Mouse (Mus musculus): ENCODE measurements around the gene Mcm6. TPM values are rescaled to one million over a fixed set of nuclear protein-coding genes. Genes with fewer than 3 reads are reported as not detected.

The Mcm6 gene
- polyA plus RNA-seq, 1 experiment from 2014 or later: 266 TPM

- Histone ChIP-seq H3K36me3 (peaks cover 36% of the 10 kb centered on the region), H3K27me3 (no peaks in the 10 kb centered on the region), H3K4me1 (no peaks in the 10 kb centered on the region), H3K4me3 (no peak overlapping the region), H3K4me2 (no peak overlapping the region), H3K9me3 (no peaks in the 10 kb centered on the region), H3K9ac (no peak overlapping the region), H3K27ac (no peak overlapping the region)
- WGBS: 77% methylated on average over 7 of the region's 7 CpGs
- no peak for ATAC-seq (ENCODE audit: borderline replicate concordance, extremely low read depth, low FRiP score, low TSS enrichment)
Measured at GRCm38 (mm10) chr1:128372143-128372860, 12.8 kb upstream of the Mcm6 start.

DNA sequence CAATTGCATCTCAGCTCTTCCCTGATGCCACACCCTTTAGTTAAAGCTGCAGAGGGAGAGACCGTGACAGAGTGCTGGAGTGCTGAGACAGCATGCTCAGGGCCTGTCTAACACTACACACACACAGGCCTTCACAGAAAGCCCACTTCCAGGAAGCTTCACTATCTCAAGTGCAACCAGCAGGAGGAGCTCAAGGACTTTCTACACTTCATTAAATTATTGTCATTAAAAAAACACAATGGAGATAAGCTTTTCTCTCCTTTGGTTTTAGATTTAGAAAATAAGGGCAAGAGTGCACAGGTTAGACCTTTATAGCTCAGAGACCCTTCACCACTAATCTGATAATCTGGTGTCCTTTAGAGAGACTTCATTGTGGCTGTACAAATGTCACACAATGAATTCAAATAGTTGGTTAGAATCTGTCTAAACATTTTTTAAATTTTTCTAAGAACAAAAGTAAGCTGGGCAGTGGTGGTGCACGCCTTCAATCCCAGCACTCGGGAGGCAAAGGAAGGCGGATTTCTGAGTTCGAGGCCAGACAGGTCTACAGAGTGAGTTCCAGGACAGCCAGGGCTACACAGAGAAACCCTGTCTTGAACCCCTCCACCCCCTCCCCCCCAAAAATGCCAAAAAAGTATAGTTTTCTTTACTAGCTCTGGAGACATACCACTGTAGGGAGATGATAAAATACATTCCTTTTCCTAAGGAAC lies 9.4 kb upstream of the Mcm6 start:
- H3K36me3 ChIP-seq: peaks cover 33% of the 10 kb centered on the region
- 69% methylated on average over 5 of the region's 5 CpGs for WGBS
- no peaks in the 10 kb centered on the region for H3K27me3 ChIP-seq
- no peak for ATAC-seq (ENCODE audit: borderline replicate concordance, extremely low read depth, low FRiP score, low TSS enrichment)
- H3K9ac ChIP-seq: no peak overlapping the region
- no peak overlapping the region for H3K4me3 ChIP-seq
- no peaks in the 10 kb centered on the region for H3K4me1 ChIP-seq
- H3K4me2 ChIP-seq: no peak overlapping the region
- no peak overlapping the region for H3K27ac ChIP-seq
- H3K9me3 ChIP-seq: no peaks in the 10 kb centered on the region

- Histone ChIP-seq H3K27ac (no peak overlapping the region), H3K4me3 (no peak overlapping the region), H3K27me3 (no peaks in the 10 kb centered on the region), H3K4me1 (peaks cover 20% of the 10 kb centered on the region), H3K9me3 (no peaks in the 10 kb centered on the region), H3K9ac (no peak overlapping the region), H3K4me2 (no peak overlapping the region), H3K36me3 (peaks cover 24% of the 10 kb centered on the region)
- 60% methylated on average over 2 of the region's 2 CpGs for WGBS
- no peak for ATAC-seq (ENCODE audit: borderline replicate concordance, extremely low read depth, low FRiP score, low TSS enrichment)
Measured at GRCm38 (mm10) chr1:128360601-128361000, 1.1 kb upstream of the Mcm6 start.

- peak overlapping the region; percentile 60 for H3K4me2 ChIP-seq
- under 1% methylated on average over 35 of the region's 35 CpGs for WGBS
- no peaks in the 10 kb centered on the region for H3K27me3 ChIP-seq
- H3K9ac ChIP-seq: peak overlapping the region; percentile 72
- H3K4me1 ChIP-seq: peaks cover 20% of the 10 kb centered on the region
- H3K9me3 ChIP-seq: no peaks in the 10 kb centered on the region
- peak overlapping the region; percentile 62 for H3K4me3 ChIP-seq
- H3K36me3 ChIP-seq: peaks cover 30% of the 10 kb centered on the region
- ATAC-seq (ENCODE audit: borderline replicate concordance, extremely low read depth, low FRiP score, low TSS enrichment): peak; percentile 82
- peak overlapping the region; percentile 90 for H3K27ac ChIP-seq
Measured at GRCm38 (mm10) chr1:128358916-128359553, 429 bp downstream of the Mcm6 start.

- Histone ChIP-seq H3K9me3 (no peaks in the 10 kb centered on the region), H3K4me1 (peaks cover 20% of the 10 kb centered on the region), H3K4me2 (peak overlapping the region; percentile 60), H3K27me3 (no peaks in the 10 kb centered on the region), H3K4me3 (peak overlapping the region; percentile 62), H3K9ac (peak overlapping the region; percentile 72), H3K36me3 (peaks cover 35% of the 10 kb centered on the region), H3K27ac (0 out of 2 replicates have a peak overlapping the region, but pooled peaks have one; percentile 90)
- WGBS: 44% methylated on average over 6 of the region's 6 CpGs
- ATAC-seq (ENCODE audit: borderline replicate concordance, extremely low read depth, low FRiP score, low TSS enrichment): no peak
Measured at GRCm38 (mm10) chr1:128358276-128358675, 1.2 kb downstream of the Mcm6 start.

- WGBS: 38% methylated on average over 3 of the region's 3 CpGs
- ATAC-seq (ENCODE audit: borderline replicate concordance, extremely low read depth, low FRiP score, low TSS enrichment): no peak
- Histone ChIP-seq H3K9me3 (no peaks in the 10 kb centered on the region), H3K4me3 (peak overlapping the region; percentile 62), H3K4me1 (peaks cover 20% of the 10 kb centered on the region), H3K27me3 (no peaks in the 10 kb centered on the region), H3K9ac (peak overlapping the region; percentile 14), H3K27ac (no peak overlapping the region), H3K4me2 (peak overlapping the region; percentile 60), H3K36me3 (peaks cover 35% of the 10 kb centered on the region)
Measured at GRCm38 (mm10) chr1:128357452-128357851, 2.0 kb downstream of the Mcm6 start.

- Histone ChIP-seq H3K9me3 (no peaks in the 10 kb centered on the region), H3K36me3 (peaks cover 66% of the 10 kb centered on the region), H3K27me3 (no peaks in the 10 kb centered on the region), H3K27ac (no peak overlapping the region), H3K4me3 (no peak overlapping the region), H3K9ac (no peak overlapping the region), H3K4me2 (no peak overlapping the region), H3K4me1 (peaks cover 11% of the 10 kb centered on the region)
- WGBS: 75% methylated on average over 3 of the region's 3 CpGs
- ATAC-seq (ENCODE audit: borderline replicate concordance, extremely low read depth, low FRiP score, low TSS enrichment): no peak
Measured at GRCm38 (mm10) chr1:128353092-128353491, 6.4 kb downstream of the Mcm6 start.

- no peak for ATAC-seq (ENCODE audit: borderline replicate concordance, extremely low read depth, low FRiP score, low TSS enrichment)
- H3K9me3 ChIP-seq: no peaks in the 10 kb centered on the region
- no peak overlapping the region for H3K4me3 ChIP-seq
- H3K4me2 ChIP-seq: no peak overlapping the region
- no peak overlapping the region for H3K9ac ChIP-seq
- H3K4me1 ChIP-seq: no peaks in the 10 kb centered on the region
- H3K27ac ChIP-seq: no peak overlapping the region
- H3K27me3 ChIP-seq: no peaks in the 10 kb centered on the region
- 83% methylated on average over 10 of the region's 10 CpGs for WGBS
- peaks cover 89% of the 10 kb centered on the region for H3K36me3 ChIP-seq
Measured at GRCm38 (mm10) chr1:128344232-128344631, 15.2 kb downstream of the Mcm6 start.

GRCm38 (mm10) chr1:128337708-128338320 lies 21.6 kb downstream of the Mcm6 start:
- 74% methylated on average over 13 of the region's 13 CpGs for WGBS
- Histone ChIP-seq H3K36me3 (peaks cover 82% of the 10 kb centered on the region), H3K4me1 (no peaks in the 10 kb centered on the region), H3K4me3 (no peak overlapping the region), H3K9ac (no peak overlapping the region), H3K27me3 (no peaks in the 10 kb centered on the region), H3K4me2 (no peak overlapping the region), H3K27ac (no peak overlapping the region), H3K9me3 (no peaks in the 10 kb centered on the region)
- no peak for ATAC-seq (ENCODE audit: borderline replicate concordance, extremely low read depth, low FRiP score, low TSS enrichment)

DNA sequence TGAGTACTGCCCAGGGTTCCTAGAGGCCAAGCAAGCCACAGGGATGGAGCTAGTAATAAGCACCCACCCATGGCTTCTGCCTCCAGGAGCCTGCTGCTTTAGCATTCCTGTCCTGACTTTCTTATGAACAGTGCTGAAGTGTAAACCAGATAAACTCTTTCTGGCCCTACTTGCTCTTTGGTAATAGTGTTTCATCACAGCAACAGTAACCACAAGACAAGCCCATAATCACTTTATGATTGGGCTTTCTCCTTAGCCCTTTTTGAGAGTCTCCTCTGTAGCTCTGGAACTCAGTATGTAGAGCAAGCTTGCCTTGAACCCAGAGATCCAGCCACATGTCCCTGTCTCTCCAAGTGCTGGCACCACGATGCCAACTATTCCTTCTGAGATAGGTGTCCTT lies 29.2 kb downstream of the Mcm6 start:
- Histone ChIP-seq H3K4me2 (no peak overlapping the region), H3K4me1 (no peaks in the 10 kb centered on the region), H3K4me3 (no peak overlapping the region), H3K9me3 (no peaks in the 10 kb centered on the region), H3K9ac (no peak overlapping the region), H3K27me3 (no peaks in the 10 kb centered on the region), H3K36me3 (peaks cover 65% of the 10 kb centered on the region), H3K27ac (no peak overlapping the region)
- no peak for ATAC-seq (ENCODE audit: borderline replicate concordance, extremely low read depth, low FRiP score, low TSS enrichment)
- 100% methylated on average over 1 of the region's 1 CpGs for WGBS

- Histone ChIP-seq H3K27me3 (no peaks in the 10 kb centered on the region), H3K9me3 (no peaks in the 10 kb centered on the region), H3K4me2 (no peak within 1 kb of the TSS), H3K4me3 (no peak within 1 kb of the TSS), H3K36me3 (peaks cover 44% of the 10 kb centered on the region), H3K27ac (no peak within 1 kb of the TSS), H3K9ac (no peak within 1 kb of the TSS), H3K4me1 (no peaks in the 10 kb centered on the region)
- 81% methylated on average over 3 of the region's 3 CpGs for WGBS
- ATAC-seq (ENCODE audit: borderline replicate concordance, extremely low read depth, low FRiP score, low TSS enrichment): no peak
Measured at GRCm38 (mm10) chr1:128328218-128328617, 31.2 kb downstream of the Mcm6 start, which contains the start of gene Lct. Gene Lct (minus strand): TSS chr1:128328318.
